Mouse (Mus musculus) G1E-ER4 (cell line): Measurements from ENCODE around the gene Lamp1. TPM values are rescaled to one million over a fixed set of nuclear protein-coding genes. Genes with fewer than 3 reads are reported as not detected.

ENCODE experiments used
- GATA1 ChIP-seq: IDR thresholded peaks from one replicate; pipeline ENCODE4 v1.8.0; 2012; ENCODE audit warnings: low read length, inconsistent platforms
- polyA plus RNA-seq: library from polyadenylated mRNA; stranded (reverse); fragments of >175 nt; gene quantifications from 2 replicates; pipeline ENCODE4 v1.2.3, GENCODE M21; 2012

Gene Lamp1
- 153 and 221 TPM in 2 replicates for polyA plus RNA-seq

DNA sequence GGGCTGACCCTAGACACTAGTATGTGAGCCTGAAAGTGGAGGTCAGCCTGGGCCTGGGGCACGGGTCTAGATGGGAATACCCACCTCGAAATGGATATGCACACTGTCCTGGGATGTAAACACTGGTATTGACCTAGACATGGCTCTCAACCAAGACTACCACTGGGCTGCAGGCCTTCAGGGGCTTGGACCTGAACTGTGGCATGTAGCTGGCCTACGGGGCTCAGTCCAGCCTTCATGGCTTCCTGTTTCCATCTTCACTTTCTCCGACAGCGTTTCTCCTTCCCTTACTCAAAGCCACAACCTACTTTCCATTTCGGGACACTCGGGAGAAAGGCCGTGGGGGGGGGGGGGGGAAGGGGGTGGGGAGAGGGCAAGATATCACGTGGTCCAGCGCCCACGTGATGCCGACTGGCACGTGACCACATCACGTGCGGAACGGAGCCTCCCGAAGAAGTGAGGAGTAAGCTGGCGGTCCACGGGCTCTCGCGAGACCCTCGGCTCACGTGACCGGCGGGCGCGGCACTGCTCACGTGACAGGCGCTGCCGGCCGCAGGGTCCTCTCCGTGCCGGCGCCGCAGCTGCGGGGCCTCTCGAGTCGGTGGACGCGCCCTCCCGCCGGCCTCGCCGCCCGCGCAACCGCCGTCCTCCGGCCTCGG is at the start of gene Lamp1:
Gene Lamp1 (plus strand): TSS at position 444 of the 659 bp plus-strand sequence.
- TF ChIP-seq GATA1, result no peak

DNA sequence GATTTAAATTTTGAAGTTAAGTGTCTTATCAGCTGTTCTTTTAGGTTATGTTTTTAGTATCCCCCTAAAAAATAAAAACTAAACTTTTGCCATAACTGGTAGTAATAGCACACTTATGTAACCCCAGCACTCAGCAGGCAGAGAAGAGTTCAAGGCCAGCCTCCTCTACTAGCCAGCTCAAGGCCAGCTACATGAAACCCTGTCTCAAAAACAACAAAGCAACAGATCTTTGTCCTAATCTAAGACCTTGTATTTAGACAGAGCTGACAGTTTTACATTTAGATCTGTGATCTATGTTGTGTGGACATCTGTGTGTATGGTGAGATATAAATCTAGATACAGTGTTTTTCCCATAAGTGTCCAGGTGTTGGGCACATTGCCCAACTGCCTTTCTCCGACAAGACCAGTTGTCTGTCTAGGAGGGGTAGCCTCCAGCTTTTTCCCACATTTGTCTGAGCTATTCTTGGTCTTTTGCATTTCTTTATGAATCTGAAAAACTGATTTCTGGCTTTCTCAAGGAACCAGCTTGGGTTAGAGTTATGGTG is 49.5 kb upstream of the Lamp1 start:
- no peak for TF ChIP-seq GATA1

DNA sequence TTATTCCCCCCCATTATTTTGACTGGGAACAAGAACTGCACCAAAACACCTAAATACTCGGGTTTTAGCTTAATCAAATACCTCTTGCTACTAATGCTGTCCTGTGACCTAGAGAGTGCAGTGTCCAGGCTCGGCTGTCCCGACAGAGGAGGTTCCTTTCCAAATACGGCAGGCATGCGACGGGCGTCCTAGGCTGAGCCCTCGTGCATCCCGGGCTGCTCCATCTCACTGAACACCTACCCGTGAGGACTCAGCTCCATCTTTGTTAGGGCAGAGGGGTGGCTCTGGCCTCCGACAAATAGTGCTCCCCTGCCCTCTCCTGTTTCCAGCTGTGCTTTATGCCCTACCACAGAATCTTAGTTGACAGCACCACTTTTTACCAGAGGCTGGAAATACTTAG is 47.0 kb upstream of the Lamp1 start:
- TF ChIP-seq GATA1, result no peak

DNA sequence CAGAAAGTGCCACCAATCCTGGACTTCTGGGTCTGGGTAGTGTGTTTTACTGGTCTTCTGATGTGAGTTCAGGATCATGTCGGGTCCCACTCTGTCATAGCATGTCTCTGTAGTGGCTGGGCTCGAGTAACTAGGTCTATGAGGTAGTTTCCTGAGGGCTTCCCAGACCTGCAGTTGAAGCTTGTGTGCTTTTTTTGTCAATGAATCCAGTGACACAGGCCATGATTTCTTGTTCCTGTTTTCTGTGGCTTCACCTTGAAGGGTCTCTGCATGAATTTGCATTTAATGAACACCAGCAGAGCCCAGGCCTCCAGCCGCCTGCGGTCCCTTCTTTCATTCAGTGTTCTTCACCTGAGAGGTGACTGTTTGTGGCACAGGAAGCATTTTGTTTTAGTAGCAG is 45.7 kb upstream of the Lamp1 start:
- no peak for TF ChIP-seq GATA1

DNA sequence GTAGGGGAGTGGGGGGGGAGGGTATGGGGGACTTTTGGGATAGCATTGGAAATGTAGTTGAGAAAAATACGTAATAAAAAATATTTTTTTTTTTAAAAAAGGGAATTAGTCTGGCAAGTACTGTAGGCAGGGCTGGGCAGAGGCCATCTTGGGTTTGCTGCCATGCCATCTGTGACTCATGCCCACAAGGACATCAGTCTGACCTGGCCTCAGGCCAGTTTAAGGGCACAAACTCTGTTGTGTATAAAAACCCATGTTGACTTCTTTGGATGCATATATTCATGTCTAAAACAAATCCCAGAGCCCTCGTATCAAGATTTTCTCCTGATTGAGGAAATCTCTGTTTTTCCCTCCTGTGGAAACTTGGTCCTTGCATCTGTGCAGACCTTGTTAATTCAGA is 41.9 kb upstream of the Lamp1 start:
- TF ChIP-seq GATA1, result no peak

DNA sequence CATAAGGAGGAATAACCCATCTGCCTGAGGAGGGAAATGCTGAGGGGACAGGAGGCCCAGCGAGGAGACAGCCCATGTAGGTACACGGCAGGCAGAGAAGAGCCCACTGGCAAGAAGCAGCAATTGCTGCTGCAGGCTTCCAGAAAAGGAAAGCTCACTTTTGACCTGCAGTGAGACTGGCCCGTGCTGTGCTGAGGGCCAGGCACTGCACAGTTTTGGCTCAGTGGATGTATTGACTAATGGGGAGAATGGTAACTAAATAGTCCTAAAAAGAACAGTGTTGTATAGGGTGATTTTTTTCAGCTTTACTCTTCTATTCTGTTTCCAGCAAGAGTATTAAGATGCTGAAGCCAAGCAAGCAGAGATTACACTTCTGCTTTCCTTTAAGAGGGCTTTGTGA is 40.4 kb upstream of the Lamp1 start:
- TF ChIP-seq GATA1, result no peak

DNA sequence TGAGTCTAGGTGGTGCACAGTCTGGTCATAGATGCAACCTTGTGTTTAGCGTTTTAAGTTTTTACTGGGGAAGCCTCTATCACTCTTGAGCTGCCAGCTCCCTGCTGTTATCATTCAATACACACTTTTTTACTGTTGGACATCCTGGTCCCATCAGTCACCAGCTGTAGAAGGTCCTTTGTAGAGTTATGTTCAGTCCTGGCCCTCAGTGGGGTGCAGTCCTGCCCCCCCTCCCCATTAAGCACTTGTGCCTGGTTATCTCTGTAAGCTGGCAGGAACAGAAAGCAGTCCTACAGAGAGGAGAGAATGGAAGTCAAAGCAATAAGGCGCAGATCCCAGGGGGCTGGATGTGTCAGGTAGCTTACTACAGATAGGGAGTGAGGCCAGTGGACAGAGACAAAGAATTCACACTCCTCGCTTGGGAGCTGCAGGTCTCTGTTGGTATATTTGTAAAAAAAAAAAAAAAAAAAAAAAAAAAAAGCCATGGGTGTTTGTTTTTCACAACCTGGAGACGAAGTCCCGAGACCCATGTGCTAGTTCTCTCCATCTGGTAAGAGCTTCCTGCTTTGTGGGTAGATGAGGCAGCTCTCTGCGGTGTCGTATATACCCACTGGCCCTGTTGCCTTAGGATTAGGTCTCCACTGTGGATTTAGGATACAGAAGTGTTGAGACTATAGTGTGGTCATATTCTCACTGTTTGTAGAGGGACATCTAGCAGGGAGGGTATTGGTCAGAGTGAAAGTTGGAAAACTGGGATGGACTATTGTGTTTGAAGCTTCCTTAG is 37.9 kb upstream of the Lamp1 start:
- TF ChIP-seq GATA1, result no peak

DNA sequence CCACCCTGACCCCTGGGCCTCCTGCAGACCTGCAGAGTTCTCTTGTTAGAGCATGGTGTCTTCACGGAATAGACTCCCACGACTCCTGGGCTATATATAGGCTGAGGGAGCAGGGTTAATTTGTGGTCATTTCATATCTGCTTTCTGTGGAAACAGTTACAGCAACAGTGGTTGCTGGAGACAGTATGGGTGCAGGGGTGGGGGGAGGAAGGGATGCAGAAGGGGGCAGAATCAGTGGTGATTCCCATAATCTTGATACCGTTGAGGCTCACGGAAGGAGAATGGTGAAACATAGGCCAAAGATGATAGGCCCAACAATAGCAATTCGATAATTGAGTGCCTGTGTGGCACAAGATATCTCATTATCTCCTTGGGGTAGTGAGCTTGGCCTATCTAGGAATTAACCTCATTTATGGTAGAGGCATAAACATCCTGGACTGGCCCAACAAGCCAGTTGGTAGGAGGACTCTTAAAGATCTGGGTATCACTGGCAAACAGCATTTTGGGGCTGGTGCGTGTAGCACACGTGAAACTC is 36.0 kb upstream of the Lamp1 start:
- peak; percentile 99 for TF ChIP-seq GATA1

DNA sequence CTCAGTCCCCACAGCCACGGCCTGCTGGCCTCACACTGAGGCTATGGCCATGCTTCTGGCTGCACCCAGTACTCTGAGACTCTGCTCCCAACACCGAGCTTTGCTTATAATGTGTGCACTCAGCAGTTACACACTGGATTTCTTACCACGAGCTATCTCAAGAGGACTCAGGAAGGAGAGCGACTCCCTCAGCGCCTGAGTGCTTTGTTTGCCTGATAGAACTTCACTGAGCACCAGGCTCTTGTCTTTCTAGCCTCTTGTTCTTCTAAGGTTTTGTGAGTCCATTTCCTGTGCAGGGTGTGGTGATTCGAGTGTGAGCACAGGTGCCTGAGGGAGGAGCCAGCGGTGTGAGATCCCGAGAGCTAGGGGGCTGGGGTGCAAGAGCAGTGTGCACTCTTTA is 34.1 kb upstream of the Lamp1 start:
- peak; percentile 9 for TF ChIP-seq GATA1

DNA sequence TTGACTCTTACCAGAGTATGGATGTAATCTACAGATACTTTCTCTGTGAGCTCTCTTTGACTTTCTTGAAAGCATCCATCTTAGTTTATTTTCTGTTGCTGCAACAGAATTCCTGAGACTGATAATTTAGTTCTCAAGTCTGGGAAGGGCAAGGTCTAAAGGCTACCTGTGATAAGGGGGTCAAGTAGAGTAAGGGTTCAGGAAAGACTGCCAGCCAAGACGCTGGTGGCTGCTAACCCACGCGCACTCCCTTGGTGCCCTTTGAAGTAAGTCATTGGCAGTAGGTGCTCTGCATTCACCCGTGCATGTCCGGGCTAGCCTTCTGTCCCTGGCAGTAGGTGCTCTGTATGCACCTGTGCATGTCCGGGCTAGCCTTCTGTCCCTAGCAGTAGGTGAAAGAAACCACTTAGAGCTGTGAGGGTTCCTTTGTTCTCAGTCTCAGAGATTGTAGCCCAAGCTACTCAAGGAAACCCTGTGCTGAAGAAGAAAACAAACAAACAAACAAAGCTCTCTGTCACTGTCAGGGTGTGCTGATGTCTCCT is 19.2 kb upstream of the Lamp1 start:
- TF ChIP-seq GATA1, result no peak

DNA sequence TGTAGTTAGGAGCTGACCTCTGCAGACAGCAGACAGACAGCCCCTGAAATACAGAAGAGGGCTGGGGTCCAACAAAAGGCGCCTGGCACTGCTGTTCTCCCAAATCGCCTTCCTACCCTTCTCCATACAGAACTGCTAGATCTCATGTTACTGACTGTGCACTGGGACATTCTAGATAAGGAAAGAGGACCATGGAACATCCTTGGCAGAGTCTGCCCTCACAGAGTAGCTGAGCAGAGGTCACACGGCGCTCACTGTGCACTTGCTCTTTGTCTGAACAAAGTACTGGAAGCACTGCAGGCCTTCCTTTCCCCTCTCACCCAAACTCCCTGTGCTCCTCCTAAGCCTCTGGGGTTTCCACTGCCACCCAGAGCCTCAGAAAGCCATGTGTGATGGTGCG is 17.3 kb upstream of the Lamp1 start:
- no peak for TF ChIP-seq GATA1

DNA sequence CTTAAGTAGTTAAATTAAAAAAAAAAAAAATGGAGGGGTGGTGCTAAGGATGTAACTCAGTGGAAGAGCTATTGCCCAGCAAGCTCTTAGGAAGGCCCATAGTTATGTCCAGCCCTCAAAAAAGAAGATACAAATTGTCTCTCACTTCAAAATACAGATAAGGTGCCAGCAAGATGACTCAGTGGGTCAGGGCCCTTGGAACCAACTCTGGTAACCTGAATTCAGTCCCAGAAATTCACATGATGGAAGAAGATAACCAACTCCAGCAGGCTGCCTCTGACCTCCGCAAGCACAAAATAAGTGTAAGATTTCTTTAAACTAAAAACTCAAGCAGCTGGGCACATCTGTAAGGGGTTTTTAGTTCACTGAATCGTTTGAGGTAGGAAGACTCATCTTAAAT is 10.5 kb upstream of the Lamp1 start:
- no peak for TF ChIP-seq GATA1

DNA sequence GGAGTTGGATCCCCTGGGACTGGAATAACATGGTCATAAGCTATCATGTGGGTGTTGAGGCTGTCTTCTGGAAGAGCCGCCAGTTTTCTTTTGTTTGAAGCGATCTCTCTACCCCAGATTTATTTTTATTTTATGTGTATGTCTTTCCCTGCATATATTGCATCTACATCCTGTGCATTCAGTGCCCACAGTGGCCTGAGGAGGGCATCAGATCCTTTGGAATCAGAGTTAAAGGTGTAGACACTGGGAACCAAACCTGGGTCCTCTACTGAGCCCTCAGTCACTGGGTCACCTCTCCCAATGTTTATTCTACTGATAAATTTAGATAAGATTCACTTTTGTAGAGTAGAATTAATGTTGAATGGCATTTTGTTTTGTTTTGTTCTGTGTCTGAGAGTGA is 9.7 kb upstream of the Lamp1 start:
- no peak for TF ChIP-seq GATA1

DNA sequence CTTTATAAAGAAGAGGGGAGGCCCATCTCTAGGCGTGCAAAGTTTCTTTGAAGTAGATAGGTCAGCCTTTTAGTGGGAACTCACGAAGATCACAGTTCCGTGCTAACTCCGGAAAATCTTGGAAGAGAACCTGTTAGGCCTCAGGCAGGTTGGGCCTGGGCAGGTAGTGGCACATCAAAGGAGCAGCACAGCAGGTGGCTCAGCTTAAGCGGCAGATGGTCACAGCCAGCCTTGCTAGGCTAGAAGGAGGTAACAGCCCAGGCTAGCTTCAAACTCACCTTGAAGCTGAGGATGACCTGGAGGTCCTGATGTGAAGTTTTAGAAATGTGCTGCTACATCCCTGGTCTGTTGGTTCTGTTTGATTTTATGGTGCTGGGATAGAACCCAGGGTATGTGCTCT is 9.1 kb upstream of the Lamp1 start:
- no peak for TF ChIP-seq GATA1

DNA sequence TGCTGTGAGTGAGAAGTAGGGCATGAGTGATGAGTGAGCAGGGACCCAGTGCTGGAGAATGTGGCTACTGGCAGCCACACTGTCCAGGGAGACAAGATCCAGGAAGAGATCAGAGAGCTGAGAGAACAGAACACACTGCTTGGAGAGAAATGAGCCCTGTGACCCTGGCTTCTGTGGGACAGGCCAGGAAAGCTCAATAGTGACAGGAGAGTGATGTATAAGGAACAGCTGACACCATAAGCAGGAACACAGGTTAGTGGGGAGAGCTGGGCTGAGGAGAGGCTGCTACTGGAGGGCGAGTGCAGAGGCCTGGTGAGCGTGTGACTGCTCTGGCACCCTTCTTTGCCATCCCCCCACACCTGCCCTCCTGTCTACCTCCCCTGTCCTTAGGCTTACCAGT is 8.0 kb upstream of the Lamp1 start:
- no peak for TF ChIP-seq GATA1

DNA sequence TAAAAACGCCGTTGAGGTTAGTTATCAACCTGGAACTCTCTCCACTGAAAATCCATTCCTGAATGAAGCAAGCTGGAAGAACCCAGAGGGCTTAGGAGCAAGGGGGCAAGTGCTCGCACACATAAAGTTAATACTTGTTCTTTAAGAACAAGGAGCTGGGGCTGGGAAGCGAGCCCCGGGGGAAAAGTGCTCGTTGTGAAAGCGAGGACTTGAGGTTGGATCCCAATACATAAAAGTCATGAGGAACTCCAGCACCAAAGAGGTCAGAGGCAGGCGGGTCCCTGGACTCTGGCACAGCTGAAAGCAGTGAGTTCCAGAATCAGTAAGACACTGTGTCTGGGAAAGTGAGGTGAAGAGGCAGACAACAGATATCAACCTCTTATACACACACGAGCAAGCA is 4.9 kb upstream of the Lamp1 start:
- no peak for TF ChIP-seq GATA1

DNA sequence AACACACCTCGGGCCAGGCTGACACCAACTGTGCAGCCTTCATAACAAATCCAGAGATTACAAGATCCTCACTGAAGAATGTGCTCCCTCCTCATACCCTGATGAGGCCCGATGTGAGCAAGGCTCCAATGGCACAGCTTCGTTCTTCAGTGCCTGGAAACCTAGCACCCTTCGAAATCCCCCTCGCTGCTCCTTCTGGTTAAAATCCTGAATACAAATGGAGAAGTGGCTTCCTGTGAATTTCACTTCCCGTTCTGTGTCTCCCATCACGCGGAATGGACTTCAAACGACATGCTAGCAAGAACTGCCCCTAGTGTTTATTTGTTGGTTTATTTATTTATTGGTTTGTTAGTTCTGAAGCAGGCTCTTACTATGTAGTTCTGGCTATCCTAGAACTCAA is 3.6 kb upstream of the Lamp1 start:
- no peak for TF ChIP-seq GATA1
